Mouse (Mus musculus): ENCODE measurements around the gene Noxo1. TPM values are rescaled to one million over a fixed set of nuclear protein-coding genes. Genes with fewer than 3 reads are reported as not detected.
"Not testable (repeated sequence)": the region's sequence is repeated elsewhere in the genome, so short reads cannot be mapped to it uniquely, and the experiment has no call there.

Gene Noxo1
- total RNA-seq, 4 experiments from 2014 or later, result 0.22 to 0.70 (median 0.42) TPM

GRCm38 (mm10) chr17:24676877-24677276 lies 19.2 kb upstream of the Noxo1 start:
- no peak for DNase-seq (ENCODE audit: low spot score in 2 of 2)

- no peak for DNase-seq (ENCODE audit: low spot score in 2 of 2)
Observed at GRCm38 (mm10) chr17:24677500-24678080, 18.4 kb upstream of the Noxo1 start.

GRCm38 (mm10) chr17:24686514-24686913 lies 9.5 kb upstream of the Noxo1 start:
- no peak for DNase-seq (ENCODE audit: low spot score in 2 of 2)

GRCm38 (mm10) chr17:24687146-24687595 lies 8.9 kb upstream of the Noxo1 start:
- peak; percentile 31 to 49 for DNase-seq (ENCODE audit: low spot score in 2 of 2)

GRCm38 (mm10) chr17:24687599-24687998 lies 8.4 kb upstream of the Noxo1 start:
- DNase-seq (ENCODE audit: low spot score in 2 of 2), result no peak

GRCm38 (mm10) chr17:24689251-24690081 lies 6.6 kb upstream of the Noxo1 start, which contains the start of gene Syngr3:
Syngr3 (minus strand) TSS chr17:24689955.
- DNase-seq (ENCODE audit: low spot score in 2 of 2), result no peak

GRCm38 (mm10) chr17:24692385-24692784 lies 3.6 kb upstream of the Noxo1 start:
- DNase-seq (ENCODE audit: low spot score in 2 of 2), result no peak

- peak in 1 of 2 experiments; percentile 15 for DNase-seq (ENCODE audit: low spot score in 2 of 2)
Observed at GRCm38 (mm10) chr17:24695326-24696010, 566 bp upstream of the Noxo1 start.

GRCm38 (mm10) chr17:24697985-24698384 lies 2.0 kb downstream of the Noxo1 start:
- DNase-seq (ENCODE audit: low spot score in 2 of 2), result no peak

GRCm38 (mm10) chr17:24698715-24699114 lies 2.7 kb downstream of the Noxo1 start:
- no peak for DNase-seq (ENCODE audit: low spot score in 2 of 2)

GRCm38 (mm10) chr17:24699473-24699872 lies 3.4 kb downstream of the Noxo1 start:
- no peak for DNase-seq (ENCODE audit: low spot score in 2 of 2)

- DNase-seq (ENCODE audit: low spot score in 2 of 2), result no peak
Observed at GRCm38 (mm10) chr17:24701251-24701650, 5.2 kb downstream of the Noxo1 start.

- DNase-seq (ENCODE audit: low spot score in 2 of 2), result no peak
Observed at GRCm38 (mm10) chr17:24705821-24706220, 9.8 kb downstream of the Noxo1 start.

GRCm38 (mm10) chr17:24706982-24707800 lies 11.2 kb downstream of the Noxo1 start, which contains the start of gene Tbl3:
Tbl3 (minus strand) TSS chr17:24707660.
- peak; percentile 84 for DNase-seq (ENCODE audit: low spot score in 2 of 2)

GRCm38 (mm10) chr17:24707801-24708425 lies 11.9 kb downstream of the Noxo1 start:
- no peak for DNase-seq (ENCODE audit: low spot score in 2 of 2)

GRCm38 (mm10) chr17:24708646-24709045 lies 12.6 kb downstream of the Noxo1 start:
- no peak for DNase-seq (ENCODE audit: low spot score in 2 of 2)

- no peak for DNase-seq (ENCODE audit: low spot score in 2 of 2)
Observed at GRCm38 (mm10) chr17:24715556-24715955, 19.5 kb downstream of the Noxo1 start.

GRCm38 (mm10) chr17:24716166-24716682 lies 20.2 kb downstream of the Noxo1 start:
- no peak for DNase-seq (ENCODE audit: low spot score in 2 of 2)

GRCm38 (mm10) chr17:24717943-24718342 lies 21.9 kb downstream of the Noxo1 start, which contains the start of the genes Rnf151 and Rps2:
Rnf151 (minus strand) TSS chr17:24718063.
Rps2 (plus strand) TSS chr17:24718116.
- no peak for DNase-seq (ENCODE audit: low spot score in 2 of 2)

GRCm38 (mm10) chr17:24718938-24719337 lies 22.9 kb downstream of the Noxo1 start:
- DNase-seq (ENCODE audit: low spot score in 2 of 2), result not testable (repeated sequence)
